Mouse (Mus musculus) heart, postnatal 36 days (tissue): ENCODE measurements at regions not wholly inside any gene's neighbourhood (a gene's known extent, or its start where the extent isn't known, plus 50 kb on each side); places are given as distances from the start of the nearest gene placed in this dataset.

Experiments
- DNase-seq, 2 experiments: peaks; one replicate each; pipeline ENCODE4 v3.0.0; 2021 to 2022
- intact Hi-C: fragments of 180-260 bp; cut with DNase I; formaldehyde crosslinking; loops from one replicate; pipeline ENCODE4 v1.15.1; 2025

- no peak for DNase-seq
- intact Hi-C loops, result no loop called here
Observed at GRCm38 (mm10) chr3:143949026-143949637, 255.9 kb downstream of the Lmo4 start.

- intact Hi-C loops, result no loop called here
- no peak for DNase-seq
Observed at GRCm38 (mm10) chr3:143947938-143948267, 257.1 kb downstream of the Lmo4 start.

GRCm38 (mm10) chr3:143947079-143947937, 257.7 kb downstream of the Lmo4 start:
- DNase-seq, result no peak
- intact Hi-C loops, result no loop called here

GRCm38 (mm10) chr3:143939068-143939709, 265.8 kb downstream of the Lmo4 start:
- intact Hi-C loops, result no loop called here
- no peak for DNase-seq

- intact Hi-C loops, result no loop called here
- DNase-seq, result no peak
Observed at GRCm38 (mm10) chr3:143925322-143925721, 279.7 kb downstream of the Lmo4 start.

- intact Hi-C loops, result no loop called here
Observed at GRCm38 (mm10) chr3:143919744-143920143, 285.3 kb downstream of the Lmo4 start.

GRCm38 (mm10) chr3:143914341-143915217, 290.4 kb downstream of the Lmo4 start:
- intact Hi-C loops, result no loop called here
- no peak for DNase-seq

More at GRCm38 (mm10) chr3:143919744-143920143, 285.3 kb downstream of the Lmo4 start:
- no peak for DNase-seq

- intact Hi-C loops, result no loop called here
- DNase-seq, result no peak
Observed at GRCm38 (mm10) chr3:143913044-143913574, 291.9 kb downstream of the Lmo4 start.

GRCm38 (mm10) chr3:143912433-143912832, 292.6 kb downstream of the Lmo4 start:
- DNase-seq, result no peak
- intact Hi-C loops, result no loop called here

GRCm38 (mm10) chr3:143909341-143909740, 295.7 kb downstream of the Lmo4 start:
- no peak for DNase-seq
- intact Hi-C loops, result no loop called here

- no peak for DNase-seq
- intact Hi-C loops, result no loop called here
Observed at GRCm38 (mm10) chr3:143903421-143903820, 301.6 kb downstream of the Lmo4 start.

GRCm38 (mm10) chr3:143880813-143881212, 324.2 kb downstream of the Lmo4 start:
- DNase-seq, result no peak
- intact Hi-C loops, result no loop called here

GRCm38 (mm10) chr3:143873876-143874275, 331.1 kb downstream of the Lmo4 start:
- DNase-seq, result no peak
- intact Hi-C loops, result no loop called here

- DNase-seq, result no peak
- intact Hi-C loops, result no loop called here
Observed at GRCm38 (mm10) chr3:143866521-143866920, 338.5 kb downstream of the Lmo4 start.

- DNase-seq, result no peak
Observed at GRCm38 (mm10) chr3:143865626-143866025, 339.4 kb downstream of the Lmo4 start.

GRCm38 (mm10) chr3:143864490-143864889, 340.5 kb downstream of the Lmo4 start:
- DNase-seq, result no peak

More at GRCm38 (mm10) chr3:143865626-143866025, 339.4 kb downstream of the Lmo4 start:
- intact Hi-C loops, result no loop called here

GRCm38 (mm10) chr3:143862531-143862930, 342.5 kb downstream of the Lmo4 start:
- no peak for DNase-seq
- intact Hi-C loops, result no loop called here

More at GRCm38 (mm10) chr3:143864490-143864889, 340.5 kb downstream of the Lmo4 start:
- intact Hi-C loops, result no loop called here

GRCm38 (mm10) chr3:143861866-143862265, 343.2 kb downstream of the Lmo4 start:
- no peak for DNase-seq
- intact Hi-C loops, result no loop called here

- DNase-seq, result no peak
- intact Hi-C loops, result no loop called here
Observed at GRCm38 (mm10) chr3:143835611-143836240, 369.3 kb downstream of the Lmo4 start.

GRCm38 (mm10) chr3:143834725-143835124, 370.3 kb downstream of the Lmo4 start:
- DNase-seq, result no peak
- intact Hi-C loops, result no loop called here
